Mouse (Mus musculus) megakaryocyte, embryonic 14.5 days (primary cell): ENCODE measurements around the gene 2310034G01Rik. TPM values are rescaled to one million over a fixed set of nuclear protein-coding genes. Genes with fewer than 3 reads are reported as not detected.

Source experiments
- H3K27me3 ChIP-seq: replicated peaks from 2 replicates; pipeline ENCODE3; 2012; ENCODE audit warnings: inconsistent platforms
- H3K36me3 ChIP-seq: replicated peaks from 2 replicates; pipeline ENCODE3; 2012; ENCODE audit warnings: low read length, inconsistent platforms, mixed read lengths
- H3K4me1 ChIP-seq: 2 replicates; pipeline ENCODE4 v1.6.1; 2012; ENCODE audit warnings: inconsistent platforms
- H3K4me3 ChIP-seq: replicated peaks from 2 replicates; pipeline ENCODE3; 2012; ENCODE audit warnings: moderate library complexity, mild to moderate bottlenecking, inconsistent platforms
- H3K9me3 ChIP-seq: 2 replicates; pipeline ENCODE4 v1.6.1; 2012; ENCODE audit warnings: inconsistent platforms
- FLI1 ChIP-seq: IDR thresholded peaks from 2 replicates; pipeline ENCODE4 v1.6.1; 2012; ENCODE audit warnings: low read length, inconsistent platforms, mixed read lengths
- GATA1 ChIP-seq: IDR thresholded peaks from 3 replicates; pipeline ENCODE4 v1.6.1; 2012; ENCODE audit warnings: mixed read lengths, low read length, inconsistent platforms, borderline replicate concordance
- polyA plus RNA-seq: library from polyadenylated mRNA; stranded (reverse); fragments of >175 nt; gene quantifications from 2 replicates; pipeline ENCODE4 v1.2.3, GENCODE M21; 2012; ENCODE audit warnings: low replicate concordance; ENCODE audit not compliant: insufficient read depth

Gene 2310034G01Rik
- polyA plus RNA-seq, 1 experiment = 0.32 TPM

DNA sequence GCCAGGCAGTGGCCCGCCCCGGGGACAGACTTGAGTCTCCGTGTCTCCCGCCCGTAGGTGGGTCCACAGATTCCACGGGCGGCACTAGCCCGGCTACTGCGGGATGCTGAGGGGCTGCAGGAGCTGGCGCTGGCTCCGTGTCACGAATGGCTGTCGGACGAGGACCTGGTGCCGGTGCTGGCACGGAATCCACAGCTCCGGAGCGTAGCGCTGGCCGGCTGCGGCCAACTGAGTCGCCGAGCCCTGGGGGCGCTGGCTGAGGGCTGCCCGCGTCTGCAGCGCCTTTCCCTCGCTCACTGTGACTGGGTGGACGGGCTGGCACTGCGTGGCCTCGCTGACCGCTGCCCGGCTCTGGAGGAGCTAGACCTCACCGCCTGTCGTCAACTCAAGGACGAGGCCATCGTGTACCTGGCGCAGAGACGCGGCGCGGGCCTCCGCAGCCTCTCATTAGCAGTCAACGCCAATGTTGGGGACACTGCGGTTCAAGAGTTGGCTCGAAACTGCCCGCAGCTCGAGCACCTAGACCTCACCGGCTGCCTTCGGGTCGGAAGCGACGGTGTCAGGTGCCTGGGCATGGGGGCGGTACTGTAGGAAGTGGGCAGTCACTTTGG is 21.0 kb downstream of the 2310034G01Rik start:
- no peak for TF ChIP-seq FLI1
- TF ChIP-seq GATA1 = no peak
- Histone ChIP-seq H3K27me3 (peaks cover 32% of the 10 kb centered on the region), H3K4me1 (peaks cover 49% of the 10 kb centered on the region)

DNA sequence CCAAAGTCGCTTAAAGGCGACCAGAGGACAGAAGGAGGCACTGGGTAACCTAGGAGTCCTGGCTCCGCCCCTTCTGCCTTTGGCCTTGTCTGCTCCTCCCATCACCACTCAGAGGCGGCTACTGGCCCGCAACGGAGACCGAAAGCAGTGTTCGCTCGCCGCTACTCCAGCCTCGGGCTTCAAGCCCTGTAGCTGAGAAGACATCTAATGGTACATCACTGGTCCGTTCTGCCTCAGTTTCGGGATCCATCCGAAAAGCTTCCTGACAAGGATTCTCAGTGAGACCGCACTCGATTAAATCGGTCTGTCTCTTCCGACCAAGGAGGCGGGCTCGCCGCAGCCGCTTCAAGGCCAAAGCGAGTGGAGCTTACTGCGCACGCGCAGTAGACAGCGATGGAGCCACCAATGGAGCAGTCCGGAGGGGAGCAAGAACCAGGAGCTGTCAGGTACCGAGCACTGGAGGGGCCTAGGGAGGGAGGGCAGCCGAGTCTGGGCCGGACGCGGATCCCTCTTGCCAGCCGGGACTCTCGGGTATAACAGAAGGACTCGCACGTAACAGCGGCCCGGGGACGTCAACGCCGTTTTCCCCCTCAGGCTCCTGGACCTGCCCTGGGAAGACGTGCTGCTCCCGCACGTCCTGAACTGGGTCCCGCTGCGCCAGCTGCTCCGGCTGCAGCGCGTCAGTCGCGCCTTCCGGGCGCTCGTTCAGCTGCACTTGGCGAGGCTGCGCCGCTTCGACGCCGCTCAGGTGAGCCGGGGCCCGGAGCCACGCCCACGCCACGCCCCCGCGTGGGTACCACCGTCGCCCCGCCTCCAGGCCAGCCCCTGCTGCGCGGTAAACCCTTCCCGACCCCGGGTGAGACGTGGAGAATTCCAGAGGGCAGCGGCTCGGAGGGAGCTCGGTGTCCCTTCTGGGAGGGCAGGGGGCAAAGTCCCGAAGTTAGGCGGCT is 21.7 kb downstream of the 2310034G01Rik start, which contains the start of gene Fbxl15:
Gene Fbxl15, plus strand, starts transcription at position 104 of the 950 bp plus-strand sequence.
- Histone ChIP-seq H3K27me3 (peaks cover 40% of the 10 kb centered on the region), H3K4me3 (peak within 1 kb of the TSS; percentile 97), H3K9me3 (no peaks in the 10 kb centered on the region), H3K4me1 (peaks cover 49% of the 10 kb centered on the region), H3K36me3 (peaks cover 30% of the 10 kb centered on the region)
- TF ChIP-seq GATA1 (no peak), FLI1 (no peak)

More for the DNA sequence above, 21.0 kb downstream of the 2310034G01Rik start:
- H3K9me3 ChIP-seq = no peaks in the 10 kb centered on the region
- peaks cover 30% of the 10 kb centered on the region for H3K36me3 ChIP-seq
- peak overlapping the region; percentile 97 for H3K4me3 ChIP-seq

DNA sequence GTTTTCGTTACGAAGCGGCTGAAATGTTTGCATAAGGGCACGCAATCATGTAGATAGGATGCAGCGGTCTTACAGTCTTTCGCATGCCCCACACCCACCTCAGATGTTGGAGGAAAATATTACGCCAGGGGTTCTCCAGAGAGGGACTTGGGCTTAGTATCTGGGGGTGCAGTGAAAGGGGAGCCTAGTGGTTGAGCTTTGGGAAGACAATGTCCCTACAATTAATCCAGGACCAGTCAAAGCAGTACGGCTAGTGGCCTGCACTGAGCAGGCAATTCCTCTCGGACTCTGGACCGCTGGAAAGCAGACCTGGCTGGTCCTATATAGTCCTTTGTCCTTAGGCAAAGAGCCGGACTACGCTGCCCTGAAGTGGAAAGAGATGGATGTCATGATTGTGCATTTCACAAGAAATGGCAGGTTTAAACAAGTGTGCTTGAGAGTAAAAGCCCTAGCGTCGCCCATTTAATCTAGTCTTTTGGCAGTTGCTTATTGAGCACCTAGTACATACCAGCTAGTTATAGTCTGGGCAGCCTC is 22.5 kb downstream of the 2310034G01Rik start:
- TF ChIP-seq FLI1 = no peak
- TF ChIP-seq GATA1 = no peak
- H3K36me3 ChIP-seq = peaks cover 26% of the 10 kb centered on the region
- H3K4me1 ChIP-seq = peaks cover 48% of the 10 kb centered on the region
- peak overlapping the region; percentile 97 for H3K4me3 ChIP-seq
- H3K27me3 ChIP-seq = peaks cover 47% of the 10 kb centered on the region
- H3K9me3 ChIP-seq = no peaks in the 10 kb centered on the region

- no peak for TF ChIP-seq GATA1
- TF ChIP-seq FLI1 = no peak
- H3K9me3 ChIP-seq = no peaks in the 10 kb centered on the region
- peaks cover 45% of the 10 kb centered on the region for H3K4me1 ChIP-seq
- peak within 1 kb of the TSS; percentile 97 for H3K4me3 ChIP-seq
- peaks cover 55% of the 10 kb centered on the region for H3K27me3 ChIP-seq
- H3K36me3 ChIP-seq = peaks cover 18% of the 10 kb centered on the region
Measured at GRCm38 (mm10) chr19:46326756-46327305, 23.3 kb downstream of the 2310034G01Rik start, which contains the start of gene Psd. Psd (minus strand) TSS chr19:46327156.

DNA sequence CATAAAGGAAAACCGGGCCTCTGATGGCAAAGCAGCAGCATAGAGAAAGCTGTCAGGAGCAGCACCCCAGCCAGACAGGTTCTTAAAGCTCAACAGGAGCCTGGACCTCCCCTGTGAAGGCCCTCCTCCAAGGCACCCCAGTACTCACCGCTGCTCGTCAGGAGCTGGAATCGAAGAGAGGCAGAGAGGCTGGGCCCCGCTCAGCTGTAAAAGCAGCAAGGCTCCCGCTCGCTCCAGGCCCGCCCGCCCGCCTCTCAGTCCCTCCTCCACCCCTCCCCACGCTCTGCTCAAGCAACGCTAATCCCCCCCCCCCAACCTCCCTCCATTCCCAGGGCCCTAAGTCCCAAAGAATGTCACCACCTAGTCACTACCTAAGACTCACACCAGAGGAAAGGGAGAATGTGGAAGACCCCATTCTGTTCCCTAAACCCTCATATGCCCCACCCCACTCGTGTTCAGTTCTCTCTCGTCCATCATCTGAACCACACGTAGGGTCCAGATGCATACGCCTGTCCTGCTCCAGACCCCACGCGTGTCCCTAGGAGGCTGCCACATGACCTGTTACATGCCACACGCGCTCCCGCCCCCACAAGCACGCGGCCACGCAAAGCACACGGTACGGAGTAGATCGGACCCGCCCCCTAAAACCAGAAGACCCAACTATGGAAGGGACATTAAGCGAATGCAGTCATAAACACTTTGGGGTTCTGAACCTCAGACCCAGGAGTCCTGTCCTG is 23.9 kb downstream of the 2310034G01Rik start:
- peaks cover 61% of the 10 kb centered on the region for H3K27me3 ChIP-seq
- H3K4me1 ChIP-seq = peaks cover 47% of the 10 kb centered on the region
- H3K4me3 ChIP-seq = no peak overlapping the region
- peaks cover 11% of the 10 kb centered on the region for H3K36me3 ChIP-seq
- no peak for TF ChIP-seq GATA1
- TF ChIP-seq FLI1 = no peak
- H3K9me3 ChIP-seq = no peaks in the 10 kb centered on the region

- Histone ChIP-seq H3K27me3 (peaks cover 74% of the 10 kb centered on the region), H3K36me3 (no peaks in the 10 kb centered on the region), H3K4me1 (peaks cover 45% of the 10 kb centered on the region), H3K9me3 (no peaks in the 10 kb centered on the region), H3K4me3 (no peak overlapping the region)
- no peak for TF ChIP-seq FLI1
Measured at GRCm38 (mm10) chr19:46324918-46325317, 25.2 kb downstream of the 2310034G01Rik start.

DNA sequence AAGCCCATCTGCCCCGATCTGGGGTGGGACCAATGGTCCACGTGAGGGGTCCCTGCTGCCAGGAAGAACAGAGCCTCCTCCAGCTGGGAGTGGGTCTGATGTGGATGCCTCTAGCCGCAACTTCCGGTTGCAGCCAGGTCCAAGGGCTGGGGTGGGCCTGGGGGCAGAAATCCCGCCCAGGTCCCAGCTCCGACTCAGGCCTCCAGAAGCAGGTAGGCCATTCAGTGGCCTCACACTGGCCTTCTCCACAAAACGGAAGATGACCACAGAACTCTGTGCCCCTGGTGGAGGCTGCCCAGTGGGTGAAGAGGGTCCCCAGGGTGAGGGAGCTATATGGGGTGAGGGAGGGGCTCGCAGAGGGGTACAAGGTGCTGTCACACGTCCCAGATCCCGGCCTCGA is 25.7 kb downstream of the 2310034G01Rik start:
- peaks cover 79% of the 10 kb centered on the region for H3K27me3 ChIP-seq
- no peaks in the 10 kb centered on the region for H3K36me3 ChIP-seq
- no peak overlapping the region for H3K4me3 ChIP-seq
- TF ChIP-seq FLI1 = no peak
- no peak for TF ChIP-seq GATA1
- H3K4me1 ChIP-seq = peaks cover 45% of the 10 kb centered on the region
- H3K9me3 ChIP-seq = no peaks in the 10 kb centered on the region

GRCm38 (mm10) chr19:46323716-46324115 is 26.4 kb downstream of the 2310034G01Rik start:
- Histone ChIP-seq H3K27me3 (peaks cover 84% of the 10 kb centered on the region), H3K4me1 (peaks cover 45% of the 10 kb centered on the region)

DNA sequence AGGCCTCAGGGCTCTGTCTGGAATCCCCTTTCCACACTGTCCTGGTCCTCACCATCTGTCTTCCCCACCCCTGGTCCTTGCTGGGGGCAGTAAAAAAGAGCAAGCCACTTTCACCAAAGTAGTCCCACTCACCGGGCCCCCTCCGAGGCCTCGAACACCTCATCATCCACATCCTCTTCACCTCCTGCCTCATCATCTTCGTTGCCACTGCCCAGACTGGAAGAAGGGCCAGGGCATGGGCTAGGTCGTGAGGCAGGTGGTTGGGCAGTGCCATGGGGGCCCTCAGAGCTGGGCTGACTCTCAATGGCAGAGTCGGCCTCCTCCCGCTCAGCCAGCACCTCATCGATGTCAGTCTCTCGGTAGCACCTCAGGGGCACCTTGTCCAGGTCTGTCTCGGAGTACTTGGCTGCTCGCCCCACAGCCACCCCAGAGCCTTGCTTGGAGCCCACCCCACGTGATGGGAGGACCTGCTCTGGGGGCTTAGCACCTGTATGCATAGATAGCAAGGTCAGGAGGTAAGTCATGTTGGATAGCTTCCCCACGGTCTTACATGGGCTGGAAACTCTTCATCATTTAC is 27.0 kb downstream of the 2310034G01Rik start:
- H3K36me3 ChIP-seq = no peaks in the 10 kb centered on the region
- H3K4me3 ChIP-seq = no peak overlapping the region
- peaks cover 90% of the 10 kb centered on the region for H3K27me3 ChIP-seq
- TF ChIP-seq FLI1 (no peak), GATA1 (no peak)
- peaks cover 48% of the 10 kb centered on the region for H3K4me1 ChIP-seq
- H3K9me3 ChIP-seq = no peaks in the 10 kb centered on the region

More at GRCm38 (mm10) chr19:46323716-46324115, 26.4 kb downstream of the 2310034G01Rik start:
- TF ChIP-seq GATA1 = no peak
- no peak for TF ChIP-seq FLI1
- H3K9me3 ChIP-seq = no peaks in the 10 kb centered on the region
- H3K36me3 ChIP-seq = no peaks in the 10 kb centered on the region
- no peak overlapping the region for H3K4me3 ChIP-seq
